9 mouse cellular contexts compared by ENCODE assay signal in genomic region chr2:19519768-19520167, GRCm38 (mm10). TPM values are rescaled to one million over a fixed set of nuclear protein-coding genes. Genes with fewer than 3 reads are reported as not detected.
A peak's percentile ranks its signal among the peaks of the same experiment; 100 is the strongest.
DNase-seq lines count a peak whose midpoint lies in the region; ATAC-seq and TF ChIP-seq lines count a peak whose summit lies in the region.
"Had no signal": no experiment of that assay in that cellular context is flagged by ENCODE, and none has a peak within 500 bp of the region (broad histone marks: within the 10 kb centered on the region; RNA-seq: fewer than 3 reads in every experiment).

No protein-coding gene starts in this region.

- ATAC-seq in embryonic facial prominence, embryonic 11.5 days (replicated peaks; ENCODE audit: insufficient number of reproducible peaks, low FRiP score, low TSS enrichment, low read depth), result peak; percentile 59; the same call in 1 of the 2 replicates
- peak; percentile 81 to 84 for ATAC-seq in hematopoietic stem cell, adult 5-6 weeks (replicated peaks in 1 of 2; ENCODE audit: insufficient read depth in 1 of 2, low FRiP score in 2 of 2, low TSS enrichment in 1 of 2, low read depth in 1 of 2, poor library complexity in 2 of 2, severe bottlenecking in 2 of 2)

- H3K27me3 ChIP-seq in embryonic facial prominence, embryonic 11.5 days (ENCODE audit: control insufficient read depth, insufficient read depth, low read length), result no peaks in the 10 kb centered on the region

- 6% methylated on average over 7 of the region's 7 CpGs for whole genome bisulfite sequencing in embryonic facial prominence, embryonic 11.5 days

- no peaks in the 10 kb centered on the region for H3K36me3 ChIP-seq in embryonic facial prominence, embryonic 11.5 days (replicated peaks; ENCODE audit: control insufficient read depth, insufficient read depth, low read depth, low read length)

- no peaks in the 10 kb centered on the region for H3K9me3 ChIP-seq in embryonic facial prominence, embryonic 11.5 days (replicated peaks; ENCODE audit: control insufficient read depth, low read length)
- H3K9me3 ChIP-seq: megakaryocyte, embryonic 14.5 days had no signal

- no peak overlapping the region for H3K9ac ChIP-seq in embryonic facial prominence, embryonic 11.5 days (replicated peaks; ENCODE audit: low read length)

- DNase-seq in gastrocnemius, adult 18-20 months (ENCODE audit: low spot score), result peak; percentile 50
- DNase-seq in gastrocnemius, postnatal 25 days, result no peak
- DNase-seq in adrenal gland, postnatal 36 days, result peak; percentile 26 to 72
- peak; percentile 79 for DNase-seq in embryonic facial prominence, embryonic 11.5 days (ENCODE audit: low spot score)
- peak; percentile 70 to 83 for DNase-seq in layer of hippocampus, adult 2 months (ENCODE audit: low spot score in 2 of 2)
- DNase-seq in lung, postnatal 25 days (ENCODE audit: low spot score), result peak; percentile 31
- peak; percentile 67 for DNase-seq in right cerebral cortex, adult 18-20 months

- TF ChIP-seq CTCF in layer of hippocampus, adult 2 months (conservative IDR thresholded peaks at IDR 0.05), result peak; percentile 91

- no peaks in the 10 kb centered on the region for H3K4me1 ChIP-seq in embryonic facial prominence, embryonic 11.5 days (ENCODE audit: control insufficient read depth, insufficient read depth, low read length)

- H3K4me2 ChIP-seq in embryonic facial prominence, embryonic 11.5 days (ENCODE audit: low read depth, low read length), result no peak overlapping the region

- H3K27ac ChIP-seq in embryonic facial prominence, embryonic 11.5 days (replicated peaks; ENCODE audit: low read depth, low read length), result no peak overlapping the region
- H3K27ac ChIP-seq in layer of hippocampus, adult 2 months, result no peak overlapping the region

- H3K4me3 ChIP-seq in embryonic facial prominence, embryonic 11.5 days (ENCODE audit: low read depth, low read length), result no peak overlapping the region
- no peak overlapping the region for H3K4me3 ChIP-seq in layer of hippocampus, adult 2 months
- H3K4me3 ChIP-seq: megakaryocyte, embryonic 14.5 days had no signal

RNA-seq across cellular contexts. Expression of gene 4921504E06Rik, which starts 33.9 kb away (rescaled TPM):
- total RNA-seq in gastrocnemius, adult 18-20 months (2021), result not detected
- total RNA-seq in gastrocnemius, postnatal 25 days (2021), result not detected
- not detected for total RNA-seq in adrenal gland, postnatal 36 days (2021)
- not detected in 2 replicates for polyA plus RNA-seq in embryonic facial prominence, embryonic 11.5 days (2014; fragmentation: Nextera tagmentation; extraction: Ambion mirVana)
- total RNA-seq in hematopoietic stem cell, adult 5-6 weeks (2017), result not detected in 2 replicates
- total RNA-seq in layer of hippocampus, adult 2 months (2021), result not detected
